In genomic region chr7:78927266-78927665, GRCm38 (mm10) we compare ENCODE assay signal across 22 mouse cellular contexts.
"Had no signal": no experiment of that assay in that cellular context is flagged by ENCODE, and none has a peak within 500 bp of the region (broad histone marks: within the 10 kb centered on the region; RNA-seq: fewer than 3 reads in every experiment).

No protein-coding gene starts in this region.

- H3K4me1 ChIP-seq: intestine, embryonic 15.5 days; limb, embryonic 12.5 days; lung, embryonic 15.5 days; midbrain, embryonic 12.5 days; midbrain, embryonic 15.5 days; neural tube, embryonic 12.5 days; neural tube, embryonic 15.5 days had no signal

- ATAC-seq: intestine, embryonic 15.5 days; midbrain, embryonic 15.5 days had no signal

- H3K36me3 ChIP-seq: intestine, embryonic 15.5 days; limb, embryonic 12.5 days; limb, embryonic 15.5 days; lung, embryonic 15.5 days; midbrain, embryonic 12.5 days; midbrain, embryonic 15.5 days; neural tube, embryonic 12.5 days; neural tube, embryonic 15.5 days had no signal

- H3K4me3 ChIP-seq: intestine, embryonic 15.5 days; limb, embryonic 12.5 days; limb, embryonic 15.5 days; lung, embryonic 15.5 days; midbrain, embryonic 12.5 days; midbrain, embryonic 15.5 days; neural tube, embryonic 12.5 days; neural tube, embryonic 15.5 days had no signal

- H3K27me3 ChIP-seq: intestine, embryonic 15.5 days; limb, embryonic 15.5 days; lung, embryonic 15.5 days; midbrain, embryonic 12.5 days; midbrain, embryonic 15.5 days; neural tube, embryonic 12.5 days had no signal

- H3K9me3 ChIP-seq: intestine, embryonic 15.5 days; limb, embryonic 12.5 days; limb, embryonic 15.5 days; lung, embryonic 15.5 days; midbrain, embryonic 12.5 days; midbrain, embryonic 15.5 days; neural tube, embryonic 12.5 days; neural tube, embryonic 15.5 days had no signal

- H3K27ac ChIP-seq: intestine, embryonic 15.5 days; limb, embryonic 12.5 days; lung, embryonic 15.5 days; midbrain, embryonic 12.5 days; midbrain, embryonic 15.5 days; neural tube, embryonic 12.5 days; neural tube, embryonic 15.5 days; stomach, postnatal 0 days had no signal

- DNase-seq: kidney, adult 11 months; kidney, adult 8-10 months; kidney, postnatal 14 days; kidney, postnatal 4 days; lung, adult 18-20 months; lung, postnatal 10 days; lung, postnatal 36 days; right cerebral cortex, adult 18-20 months; right cerebral cortex, postnatal 14 days; right cerebral cortex, postnatal 4 days; thymus, adult 2 months; thymus, postnatal 14 days; thymus, postnatal 4 days had no signal

- H3K9ac ChIP-seq: intestine, embryonic 15.5 days; limb, embryonic 12.5 days; limb, embryonic 15.5 days; lung, embryonic 15.5 days; midbrain, embryonic 12.5 days; midbrain, embryonic 15.5 days; neural tube, embryonic 12.5 days; neural tube, embryonic 15.5 days had no signal

- H3K4me2 ChIP-seq: intestine, embryonic 15.5 days; limb, embryonic 12.5 days; limb, embryonic 15.5 days; lung, embryonic 15.5 days; midbrain, embryonic 12.5 days; midbrain, embryonic 15.5 days; neural tube, embryonic 12.5 days; neural tube, embryonic 15.5 days had no signal
